Mouse (Mus musculus) limb, embryonic 15.5 days (tissue): ENCODE measurements around the gene Cdc45. TPM values are rescaled to one million over a fixed set of nuclear protein-coding genes. Genes with fewer than 3 reads are reported as not detected.

Experiments used
- ATAC-seq: fragments of 200-750 bp; cut with Nextera tagmentation; 2 replicates; pipeline ENCODE4 v1.8.0; 2017; ENCODE audit warnings: low read depth, moderate TSS enrichment; ENCODE audit not compliant: insufficient number of reproducible peaks, low FRiP score, low TSS enrichment
- H3K27ac ChIP-seq: fragments of 300-500 bp; sonication (generic); 2 replicates; pipeline ENCODE4 v1.5.1; 2015; ENCODE audit warnings: moderate library complexity, mild to moderate bottlenecking, inconsistent platforms
- H3K27me3 ChIP-seq: fragments of 300-500 bp; sonication (generic); 2 replicates; pipeline ENCODE4 v1.6.1; 2015; ENCODE audit warnings: inconsistent platforms
- H3K36me3 ChIP-seq: fragments of 300-500 bp; sonication (generic); 2 replicates; pipeline ENCODE4 v1.6.1; 2015; ENCODE audit warnings: inconsistent platforms
- H3K4me1 ChIP-seq: fragments of 300-500 bp; sonication (generic); 2 replicates; pipeline ENCODE4 v1.6.1; 2015; ENCODE audit warnings: inconsistent platforms
- H3K4me2 ChIP-seq: fragments of 300-500 bp; sonication (generic); 2 replicates; pipeline ENCODE4 v1.6.1; 2015; ENCODE audit warnings: mild to moderate bottlenecking, inconsistent platforms
- H3K4me3 ChIP-seq: fragments of 300-500 bp; sonication (generic); 2 replicates; pipeline ENCODE4 v1.5.1; 2015; ENCODE audit warnings: mild to moderate bottlenecking, inconsistent platforms
- H3K9ac ChIP-seq: fragments of 300-500 bp; sonication (generic); 2 replicates; pipeline ENCODE4 v1.6.1; 2015; ENCODE audit warnings: inconsistent platforms
- H3K9me3 ChIP-seq: fragments of 300-500 bp; sonication (generic); 2 replicates; pipeline ENCODE4 v1.6.1; 2016; ENCODE audit warnings: inconsistent platforms
- WGBS: fragments of 180-500 bp; shearing (Covaris S2); methylation state at CpG from one replicate; pipeline ENCODE4 v1.1.7; 2015; 5-methylcytosine and 5-hydroxymethylcytosine counted together
- polyA plus RNA-seq: library from polyadenylated mRNA; unstranded; fragments of >200 nt; fragmentation: Nextera tagmentation; extraction: Ambion mirVana; gene quantifications from 2 replicates; pipeline ENCODE4 v1.2.1, GENCODE M21; 2015

The Cdc45 gene
- polyA plus RNA-seq, 1 experiment from 2014 or later: 32.8 TPM

GRCm38 (mm10) chr16:18785485-18785884 lies 26.3 kb downstream of the Cdc45 start:
- H3K9ac ChIP-seq: no peak overlapping the region
- 91% methylated on average over 1 of the region's 1 CpGs for WGBS
- no peak overlapping the region for H3K4me2 ChIP-seq
- no peaks in the 10 kb centered on the region for H3K27me3 ChIP-seq
- peaks cover 73% of the 10 kb centered on the region for H3K36me3 ChIP-seq
- no peak overlapping the region for H3K4me3 ChIP-seq
- H3K9me3 ChIP-seq: no peaks in the 10 kb centered on the region
- no peak overlapping the region for H3K27ac ChIP-seq
- ATAC-seq: no peak
- no peaks in the 10 kb centered on the region for H3K4me1 ChIP-seq

DNA sequence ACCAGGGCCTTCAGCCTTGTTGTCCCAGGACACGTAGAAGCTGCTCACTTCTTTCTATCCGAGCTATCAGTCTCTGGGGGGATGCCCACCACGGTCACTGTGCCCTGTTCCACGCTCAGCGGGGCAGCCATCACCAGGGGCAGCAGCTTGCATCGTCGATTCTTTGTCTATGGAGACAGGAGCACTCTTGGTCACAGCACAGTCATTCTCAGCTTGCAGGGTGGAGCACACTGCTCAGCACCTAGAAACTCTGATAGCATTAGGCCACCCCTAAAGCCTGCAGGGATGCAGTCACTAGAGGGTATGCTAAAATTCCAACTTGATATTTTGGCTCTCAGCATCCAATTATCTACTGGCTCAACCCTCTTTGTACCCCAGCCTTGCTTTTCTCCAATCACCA lies 26.8 kb downstream of the Cdc45 start:
- H3K4me2 ChIP-seq: no peak overlapping the region
- peaks cover 70% of the 10 kb centered on the region for H3K36me3 ChIP-seq
- no peak overlapping the region for H3K9ac ChIP-seq
- no peak for ATAC-seq
- no peaks in the 10 kb centered on the region for H3K4me1 ChIP-seq
- no peak overlapping the region for H3K27ac ChIP-seq
- H3K27me3 ChIP-seq: no peaks in the 10 kb centered on the region
- WGBS: 91% methylated on average over 7 of the region's 7 CpGs
- no peaks in the 10 kb centered on the region for H3K9me3 ChIP-seq
- H3K4me3 ChIP-seq: no peak overlapping the region

GRCm38 (mm10) chr16:18781810-18782209 lies 30.0 kb downstream of the Cdc45 start:
- WGBS: 83% methylated on average over 10 of the region's 10 CpGs

GRCm38 (mm10) chr16:18778461-18778860 lies 33.3 kb downstream of the Cdc45 start:
- Histone ChIP-seq H3K27me3 (peaks cover 63% of the 10 kb centered on the region), H3K9me3 (no peaks in the 10 kb centered on the region), H3K27ac (no peak overlapping the region), H3K36me3 (peaks cover 20% of the 10 kb centered on the region), H3K9ac (no peak overlapping the region), H3K4me1 (peaks cover 18% of the 10 kb centered on the region), H3K4me2 (no peak overlapping the region), H3K4me3 (peak overlapping the region; percentile 43)
- WGBS: 65% methylated on average over 2 of the region's 2 CpGs
- ATAC-seq: no peak

More at GRCm38 (mm10) chr16:18781810-18782209, 30.0 kb downstream of the Cdc45 start:
- H3K4me1 ChIP-seq: peaks cover 13% of the 10 kb centered on the region
- peaks cover 50% of the 10 kb centered on the region for H3K36me3 ChIP-seq
- peaks cover 30% of the 10 kb centered on the region for H3K27me3 ChIP-seq
- no peak overlapping the region for H3K9ac ChIP-seq
- H3K4me2 ChIP-seq: no peak overlapping the region
- no peak for ATAC-seq
- no peak overlapping the region for H3K4me3 ChIP-seq
- no peaks in the 10 kb centered on the region for H3K9me3 ChIP-seq
- no peak overlapping the region for H3K27ac ChIP-seq

- ATAC-seq: no peak
- H3K27me3 ChIP-seq: peaks cover 63% of the 10 kb centered on the region
- H3K9me3 ChIP-seq: no peaks in the 10 kb centered on the region
- H3K4me3 ChIP-seq: peak overlapping the region; percentile 43
- H3K4me2 ChIP-seq: peak overlapping the region; percentile 66
- H3K9ac ChIP-seq: no peak overlapping the region
- 3% methylated on average over 80 of the region's 80 CpGs for WGBS
- H3K36me3 ChIP-seq: peaks cover 13% of the 10 kb centered on the region
- H3K4me1 ChIP-seq: peaks cover 18% of the 10 kb centered on the region
- H3K27ac ChIP-seq: no peak overlapping the region
Observed at GRCm38 (mm10) chr16:18777101-18778080, 34.4 kb downstream of the Cdc45 start.

DNA sequence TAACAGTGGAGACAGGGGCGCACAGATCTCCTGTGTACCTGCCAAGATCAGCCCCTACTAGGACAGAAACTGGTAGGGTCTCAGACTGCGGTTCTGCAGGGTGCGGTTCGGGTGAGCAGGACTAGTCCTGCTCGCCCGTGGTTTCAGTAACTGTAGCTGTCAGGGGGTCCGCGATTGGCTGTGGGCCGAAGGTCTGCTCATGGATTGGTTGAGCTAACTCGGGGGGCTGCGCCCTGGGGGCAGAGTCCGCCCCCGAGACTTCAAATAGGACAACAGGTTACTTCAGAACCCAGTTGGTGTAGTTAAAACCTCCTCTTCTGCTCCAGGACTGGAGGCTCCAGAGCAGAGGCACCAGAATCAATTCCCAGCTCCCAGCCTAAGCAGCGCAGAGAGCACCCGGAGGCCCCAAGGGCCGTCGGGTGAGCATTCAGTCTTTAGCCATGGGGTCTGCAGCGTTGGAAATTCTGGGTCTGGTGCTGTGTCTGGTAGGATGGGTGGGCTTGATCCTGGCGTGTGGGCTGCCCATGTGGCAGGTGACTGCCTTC lies 35.2 kb downstream of the Cdc45 start, which contains the start of gene Cldn5:
Cldn5 (plus strand) TSS at position 292 of the 545 bp plus-strand sequence.
- 3% methylated on average over 19 of the region's 19 CpGs for WGBS
- peaks cover 63% of the 10 kb centered on the region for H3K27me3 ChIP-seq
- peak within 1 kb of the TSS; percentile 38; the same call in 1 of the 2 replicates for H3K27ac ChIP-seq
- peaks cover 18% of the 10 kb centered on the region for H3K4me1 ChIP-seq
- no peaks in the 10 kb centered on the region for H3K9me3 ChIP-seq
- peak within 1 kb of the TSS; percentile 66 for H3K4me2 ChIP-seq
- peaks cover 6% of the 10 kb centered on the region; the same call in 1 of the 2 replicates for H3K36me3 ChIP-seq
- no peak for ATAC-seq
- no peak within 1 kb of the TSS for H3K9ac ChIP-seq
- peak within 1 kb of the TSS; percentile 43 for H3K4me3 ChIP-seq

DNA sequence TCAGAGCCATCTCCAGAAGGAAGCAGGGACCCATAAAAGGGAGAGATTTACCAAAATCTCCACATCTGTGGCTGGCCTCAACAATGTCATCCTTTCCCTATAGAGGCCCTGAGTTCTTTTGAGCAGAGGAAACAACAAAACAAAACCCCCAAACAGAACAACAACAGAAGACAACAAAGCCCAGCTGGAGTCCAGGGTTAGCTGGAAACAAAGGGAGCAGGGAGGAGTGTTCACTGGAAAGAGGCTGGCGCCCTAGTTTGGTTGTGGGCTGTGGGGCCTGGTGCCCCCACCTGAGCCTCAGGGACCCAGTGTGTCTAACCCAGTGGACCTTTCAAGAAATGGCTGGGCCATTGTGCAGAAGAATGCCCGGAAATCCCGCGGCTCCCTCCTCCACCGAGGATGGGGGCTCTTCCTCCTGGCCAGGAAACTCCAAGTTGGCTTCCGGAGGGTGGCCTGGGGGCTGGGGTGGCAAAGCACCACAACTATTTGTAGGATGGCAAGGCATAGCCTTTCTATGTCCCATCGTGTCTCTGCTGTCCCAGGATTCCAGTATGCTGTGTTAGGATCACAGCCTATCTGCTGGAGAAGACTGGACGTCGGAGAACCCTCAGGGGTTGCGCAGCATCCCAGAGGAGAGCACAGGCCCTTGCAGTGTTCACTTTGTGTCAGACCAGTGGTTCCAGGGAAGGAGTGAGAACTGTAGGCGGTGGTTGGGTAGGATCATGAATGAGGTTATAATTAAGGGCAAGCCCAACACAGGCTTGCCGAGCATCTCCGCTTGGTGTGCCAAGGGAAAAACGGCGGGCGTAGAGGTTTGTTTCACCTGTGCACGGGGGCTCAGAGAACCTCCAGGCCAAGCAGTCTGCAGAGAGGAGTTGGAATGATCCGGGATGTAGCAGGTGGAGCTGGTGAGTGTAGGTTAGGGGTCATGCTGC lies 35.9 kb downstream of the Cdc45 start:
- peak overlapping the region; percentile 38; the same call in 1 of the 2 replicates for H3K27ac ChIP-seq
- peaks cover 5% of the 10 kb centered on the region; the same call in 1 of the 2 replicates for H3K36me3 ChIP-seq
- H3K27me3 ChIP-seq: peaks cover 63% of the 10 kb centered on the region
- H3K9me3 ChIP-seq: no peaks in the 10 kb centered on the region
- no peak overlapping the region for H3K9ac ChIP-seq
- peak overlapping the region; percentile 43; the same call in 1 of the 2 replicates for H3K4me3 ChIP-seq
- 33% methylated on average over 18 of the region's 18 CpGs for WGBS
- ATAC-seq: no peak
- peaks cover 18% of the 10 kb centered on the region for H3K4me1 ChIP-seq
- peak overlapping the region; percentile 66; the same call in 1 of the 2 replicates for H3K4me2 ChIP-seq

GRCm38 (mm10) chr16:18773936-18774335 lies 37.9 kb downstream of the Cdc45 start:
- H3K9ac ChIP-seq: no peak overlapping the region
- H3K27me3 ChIP-seq: peaks cover 54% of the 10 kb centered on the region
- H3K4me2 ChIP-seq: no peak overlapping the region
- ATAC-seq: no peak
- 46% methylated on average over 2 of the region's 2 CpGs for WGBS
- H3K9me3 ChIP-seq: no peaks in the 10 kb centered on the region
- no peaks in the 10 kb centered on the region for H3K36me3 ChIP-seq
- H3K27ac ChIP-seq: no peak overlapping the region
- peaks cover 18% of the 10 kb centered on the region for H3K4me1 ChIP-seq
- no peak overlapping the region for H3K4me3 ChIP-seq

DNA sequence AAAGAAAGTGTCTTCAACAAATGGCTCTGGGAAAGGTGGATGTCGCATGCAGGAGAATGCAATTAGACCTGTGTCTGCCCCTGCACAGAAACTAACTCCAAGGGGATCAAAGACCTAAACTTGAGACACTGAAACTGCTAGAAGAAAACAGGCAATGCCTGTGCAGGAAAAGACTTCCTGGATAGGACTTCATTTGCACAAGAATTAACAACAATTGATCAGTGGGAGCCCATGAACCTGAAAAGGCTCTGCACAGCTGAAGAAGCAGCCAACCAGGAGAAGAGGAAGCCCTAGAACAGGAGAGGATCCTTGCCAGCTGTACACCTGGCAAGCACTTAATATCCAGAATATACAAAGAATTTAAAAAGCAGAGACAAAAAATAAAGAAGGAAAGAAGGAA lies 42.3 kb downstream of the Cdc45 start:
- H3K9me3 ChIP-seq: no peaks in the 10 kb centered on the region
- 71% methylated on average over 1 of the region's 1 CpGs for WGBS
- H3K9ac ChIP-seq: no peak overlapping the region
- ATAC-seq: no peak
- no peak overlapping the region for H3K27ac ChIP-seq
- no peaks in the 10 kb centered on the region for H3K36me3 ChIP-seq
- no peak overlapping the region for H3K4me3 ChIP-seq
- H3K27me3 ChIP-seq: peaks cover 9% of the 10 kb centered on the region
- H3K4me1 ChIP-seq: no peaks in the 10 kb centered on the region
- no peak overlapping the region for H3K4me2 ChIP-seq

DNA sequence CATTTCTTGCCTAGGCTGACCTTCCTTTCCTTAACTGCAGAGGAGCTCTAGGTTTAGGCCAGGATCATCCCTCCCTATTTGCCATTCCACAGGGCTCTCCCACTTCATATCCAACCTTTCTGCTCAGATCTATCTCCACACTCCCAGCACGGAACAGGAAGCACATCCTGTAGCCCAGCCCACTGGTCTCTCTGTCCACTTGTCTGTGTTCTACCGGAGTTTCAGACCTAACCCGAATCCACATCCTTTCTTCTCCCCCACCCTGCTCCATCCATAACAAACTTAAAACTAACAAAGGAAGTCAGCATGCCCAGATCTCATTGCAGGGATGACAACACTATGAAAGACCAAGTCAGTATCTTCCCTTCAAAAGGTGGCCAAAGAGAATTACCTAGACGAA lies 45.4 kb downstream of the Cdc45 start:
- no peak overlapping the region for H3K4me3 ChIP-seq
- no peak overlapping the region for H3K27ac ChIP-seq
- no peaks in the 10 kb centered on the region for H3K9me3 ChIP-seq
- ATAC-seq: no peak
- WGBS: 66% methylated on average over 4 of the region's 4 CpGs
- H3K4me1 ChIP-seq: no peaks in the 10 kb centered on the region
- H3K27me3 ChIP-seq: no peaks in the 10 kb centered on the region
- H3K9ac ChIP-seq: no peak overlapping the region
- no peak overlapping the region for H3K4me2 ChIP-seq
- H3K36me3 ChIP-seq: no peaks in the 10 kb centered on the region

DNA sequence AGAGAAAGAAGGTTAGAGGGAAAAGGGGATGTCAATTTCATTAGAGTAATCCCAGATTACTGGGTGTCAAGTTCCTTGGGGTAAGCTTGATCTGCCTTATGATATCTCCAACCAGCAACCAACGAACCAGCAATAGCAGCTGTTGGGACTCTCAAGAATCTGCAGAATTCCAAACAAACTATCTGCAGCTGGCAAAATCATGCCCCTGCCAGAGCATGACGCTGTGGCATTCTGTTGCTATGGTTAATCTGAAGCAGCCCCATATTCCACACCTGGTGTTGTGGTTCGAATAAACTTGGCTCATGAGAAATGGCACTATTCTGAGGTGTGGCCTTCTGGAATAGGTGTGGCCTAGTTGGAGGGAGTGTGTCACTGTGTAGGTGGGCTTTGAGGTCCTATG lies 48.8 kb downstream of the Cdc45 start:
- Histone ChIP-seq H3K9ac (no peak overlapping the region), H3K4me1 (no peaks in the 10 kb centered on the region), H3K4me3 (no peak overlapping the region), H3K9me3 (no peaks in the 10 kb centered on the region), H3K36me3 (no peaks in the 10 kb centered on the region), H3K27me3 (no peaks in the 10 kb centered on the region), H3K27ac (no peak overlapping the region), H3K4me2 (no peak overlapping the region)
- no peak for ATAC-seq
- WGBS: 45% methylated on average over 3 of the region's 3 CpGs
